Mouse (Mus musculus) heart, embryonic 14.5 days (tissue): ENCODE data around the gene Pbld1. TPM values are rescaled to one million over a fixed set of nuclear protein-coding genes. Genes with fewer than 3 reads are reported as not detected.
"Not testable (repeated sequence)": the region's sequence is repeated elsewhere in the genome, so short reads cannot be mapped to it uniquely, and the experiment has no call there.

Experiments used
- ATAC-seq: fragments of 200-750 bp; cut with Nextera tagmentation; 2 replicates; pipeline ENCODE4 v1.8.0; 2017; ENCODE audit warnings: low read depth, moderate TSS enrichment; ENCODE audit not compliant: insufficient number of reproducible peaks, insufficient read depth, low FRiP score
- H3K27ac ChIP-seq, 2 experiments: fragments of 200-500 bp in 1 of 2; fragments of 300-500 bp in 1 of 2; sonication (generic) in 1 of 2; replicated peaks in 1 of 2; 2 replicates each; pipeline ENCODE4 v1.5.1; 2012 to 2014; ENCODE audit warnings: low read depth in 2 of 2, low read length in 2 of 2, control low read depth in 1 of 2, mild to moderate bottlenecking in 1 of 2, mixed read lengths in 1 of 2; ENCODE audit not compliant: control insufficient read depth in 1 of 2, insufficient read depth in 1 of 2
- H3K27me3 ChIP-seq: fragments of 300-500 bp; sonication (generic); 2 replicates; pipeline ENCODE4 v1.6.1; 2014; ENCODE audit warnings: mild to moderate bottlenecking, low read length, control low read depth; ENCODE audit not compliant: control insufficient read depth, insufficient read depth
- H3K36me3 ChIP-seq: fragments of 300-500 bp; sonication (generic); 2 replicates; pipeline ENCODE4 v1.6.1; 2014; ENCODE audit warnings: mild to moderate bottlenecking, control low read depth, low read length, mixed read lengths; ENCODE audit not compliant: control insufficient read depth, insufficient read depth
- H3K4me1 ChIP-seq, 2 experiments: fragments of 200-500 bp in 1 of 2; fragments of 300-500 bp in 1 of 2; sonication (generic) in 1 of 2; 2 replicates each; pipeline ENCODE4 v1.6.1; 2012 to 2014; ENCODE audit warnings: low read length in 2 of 2, control low read depth in 1 of 2, mixed read lengths in 1 of 2; ENCODE audit not compliant: control insufficient read depth in 2 of 2, insufficient read depth in 2 of 2
- H3K4me2 ChIP-seq: fragments of 300-500 bp; sonication (generic); 2 replicates; pipeline ENCODE4 v1.6.1; 2014; ENCODE audit warnings: mild to moderate bottlenecking, low read length
- H3K4me3 ChIP-seq, 2 experiments: fragments of 200-500 bp in 1 of 2; fragments of 300-500 bp in 1 of 2; sonication (generic) in 1 of 2; 2 replicates each; pipeline ENCODE4 v1.5.1; 2012 to 2014; ENCODE audit warnings: low read length in 2 of 2, mild to moderate bottlenecking in 2 of 2, control low read depth in 1 of 2, low read depth in 1 of 2, moderate library complexity in 1 of 2; ENCODE audit not compliant: control insufficient read depth in 1 of 2, insufficient read depth in 1 of 2
- H3K9ac ChIP-seq: fragments of 300-500 bp; sonication (generic); 2 replicates; pipeline ENCODE4 v1.6.1; 2014; ENCODE audit warnings: mild to moderate bottlenecking, low read length
- H3K9me3 ChIP-seq: fragments of 300-500 bp; sonication (generic); 2 replicates; pipeline ENCODE4 v1.6.1; 2016; ENCODE audit warnings: low read length, control low read depth; ENCODE audit not compliant: control insufficient read depth
- WGBS: fragments of 180-500 bp; shearing (Covaris S2); extraction: QIAGEN DNeasy Blood & Tissue Kit; methylation state at CpG from one replicate; pipeline ENCODE4 v1.1.7; 2014; 5-methylcytosine and 5-hydroxymethylcytosine counted together
- polyA plus RNA-seq: library from polyadenylated mRNA; unstranded; fragments of >200 nt; fragmentation: Nextera tagmentation; extraction: Ambion mirVana; gene quantifications from 2 replicates; pipeline ENCODE4 v1.2.1, GENCODE M21; 2014

Pbld1 gene
- polyA plus RNA-seq, 1 experiment from 2014 or later: 0.68 TPM

DNA sequence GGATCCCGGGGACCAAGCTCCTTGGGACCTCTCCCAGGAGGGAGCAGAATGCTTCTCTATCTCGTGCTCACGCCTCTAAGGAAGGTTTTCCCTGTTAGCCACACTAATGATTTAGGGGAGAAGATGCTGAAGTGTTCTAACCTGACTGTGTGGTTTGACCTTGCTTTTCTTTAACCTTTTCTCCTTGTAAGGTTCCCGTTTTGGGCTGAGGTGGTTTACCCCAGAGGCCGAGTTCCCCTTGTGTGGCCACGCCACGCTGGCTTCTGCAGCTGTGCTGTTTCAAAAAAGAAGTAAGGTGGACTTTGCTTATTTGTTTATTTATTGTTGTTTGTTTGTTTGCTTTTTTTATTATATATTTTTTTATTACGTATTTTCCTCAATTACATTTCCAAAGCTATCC, 12.2 kb upstream of the Pbld1 start:
- no peak overlapping the region for H3K9ac ChIP-seq
- H3K4me1 ChIP-seq: no peaks in the 10 kb centered on the region
- H3K27me3 ChIP-seq: no peaks in the 10 kb centered on the region
- 85% methylated on average over 8 of the region's 8 CpGs for WGBS
- no peak overlapping the region for H3K27ac ChIP-seq
- H3K4me2 ChIP-seq: no peak overlapping the region
- H3K9me3 ChIP-seq: no peaks in the 10 kb centered on the region
- H3K36me3 ChIP-seq: no peaks in the 10 kb centered on the region
- no peak for ATAC-seq
- H3K4me3 ChIP-seq: no peak overlapping the region

- no peaks in the 10 kb centered on the region for H3K9me3 ChIP-seq
- H3K4me3 ChIP-seq: no peak overlapping the region
- WGBS: 65% methylated on average over 1 of the region's 2 CpGs
- no peak overlapping the region for H3K9ac ChIP-seq
- no peak overlapping the region for H3K4me2 ChIP-seq
- ATAC-seq: no peak
- no peaks in the 10 kb centered on the region for H3K36me3 ChIP-seq
- no peak overlapping the region for H3K27ac ChIP-seq
- no peaks in the 10 kb centered on the region for H3K27me3 ChIP-seq
- peaks cover 3 to 4% of the 10 kb centered on the region in 2 experiments; a peak in 2 of 4 replicates for H3K4me1 ChIP-seq
Measured at GRCm38 (mm10) chr10:63049106-63049505, 10.9 kb upstream of the Pbld1 start.

- 70% methylated on average over 7 of the region's 7 CpGs for WGBS
- Histone ChIP-seq H3K36me3 (no peaks in the 10 kb centered on the region), H3K4me1 (peaks cover 3 to 4% of the 10 kb centered on the region in 2 experiments; a peak in 2 of 4 replicates), H3K9me3 (no peaks in the 10 kb centered on the region), H3K9ac (no peak overlapping the region), H3K27me3 (no peaks in the 10 kb centered on the region), H3K4me3 (no peak overlapping the region), H3K4me2 (no peak overlapping the region), H3K27ac (no peak overlapping the region)
- no peak for ATAC-seq
Measured at GRCm38 (mm10) chr10:63051267-63051666, 8.7 kb upstream of the Pbld1 start.

- Histone ChIP-seq H3K9ac (no peak overlapping the region), H3K4me2 (no peak overlapping the region), H3K4me1 (peaks cover 3 to 4% of the 10 kb centered on the region in 2 experiments; a peak in 2 of 4 replicates), H3K36me3 (no peaks in the 10 kb centered on the region), H3K27ac (no peak overlapping the region), H3K4me3 (no peak overlapping the region), H3K9me3 (no peaks in the 10 kb centered on the region), H3K27me3 (no peaks in the 10 kb centered on the region)
- WGBS: 77% methylated on average over 6 of the region's 6 CpGs
- no peak for ATAC-seq
Measured at GRCm38 (mm10) chr10:63052011-63052410, 8.0 kb upstream of the Pbld1 start.

GRCm38 (mm10) chr10:63053007-63053406, 7.0 kb upstream of the Pbld1 start:
- WGBS: 47% methylated on average over 6 of the region's 6 CpGs
- peaks cover 3 to 4% of the 10 kb centered on the region in 2 experiments; a peak in 2 of 4 replicates for H3K4me1 ChIP-seq
- ATAC-seq: no peak
- H3K36me3 ChIP-seq: no peaks in the 10 kb centered on the region
- no peak overlapping the region for H3K4me2 ChIP-seq
- no peak overlapping the region for H3K4me3 ChIP-seq
- H3K27ac ChIP-seq: no peak overlapping the region
- H3K27me3 ChIP-seq: no peaks in the 10 kb centered on the region
- H3K9ac ChIP-seq: no peak overlapping the region
- H3K9me3 ChIP-seq: no peaks in the 10 kb centered on the region

DNA sequence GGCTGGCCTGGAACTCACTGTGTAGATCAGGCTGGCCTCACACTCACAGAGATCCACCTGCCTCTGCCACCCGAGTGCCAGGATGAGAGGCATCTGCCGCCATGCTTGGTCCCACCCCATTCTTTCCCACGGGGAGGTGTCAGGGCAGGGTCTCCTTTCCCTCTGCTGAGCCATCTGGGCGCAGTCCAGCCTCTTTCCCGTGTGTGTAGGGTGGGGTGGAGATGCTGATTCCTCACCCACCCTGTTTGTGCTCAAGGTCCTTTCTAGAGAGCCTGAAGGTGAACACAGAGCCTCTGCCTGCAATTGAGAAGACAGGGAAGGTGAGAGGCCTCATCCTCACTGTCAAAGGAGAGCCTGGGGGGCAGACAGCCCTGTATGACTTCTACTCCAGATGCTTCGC, 5.9 kb upstream of the Pbld1 start:
- 71% methylated on average over 6 of the region's 6 CpGs for WGBS
- H3K4me2 ChIP-seq, H3K27me3 ChIP-seq, H3K27ac ChIP-seq, H3K9me3 ChIP-seq, H3K36me3 ChIP-seq, H3K9ac ChIP-seq, H3K4me1 ChIP-seq, ATAC-seq, H3K4me3 ChIP-seq: not testable (repeated sequence)

DNA sequence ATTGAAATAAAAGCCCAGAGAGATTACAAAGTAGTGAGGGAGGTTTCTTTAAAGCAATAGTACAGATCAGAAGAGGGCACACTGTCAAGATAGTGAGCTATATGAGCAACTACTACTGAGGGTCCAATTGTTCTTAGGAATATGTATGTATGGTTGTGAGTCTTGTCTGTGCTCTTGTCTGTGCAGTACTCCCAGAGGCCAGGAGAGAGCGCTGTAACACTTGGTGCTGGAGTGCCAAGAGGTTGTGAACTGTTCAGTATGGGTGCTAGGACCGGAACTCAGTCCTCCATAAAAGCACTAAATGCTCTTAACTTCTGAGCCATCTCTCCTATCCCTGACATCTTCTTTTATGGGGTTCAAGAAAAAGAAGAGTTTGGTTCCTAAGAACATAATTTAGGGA, 5.4 kb upstream of the Pbld1 start:
- Histone ChIP-seq H3K4me2 (no peak overlapping the region), H3K27me3 (no peaks in the 10 kb centered on the region), H3K4me1 (peaks cover 3 to 4% of the 10 kb centered on the region in 2 experiments; a peak in 2 of 4 replicates), H3K4me3 (no peak overlapping the region), H3K36me3 (no peaks in the 10 kb centered on the region), H3K27ac (no peak overlapping the region), H3K9me3 (no peaks in the 10 kb centered on the region), H3K9ac (no peak overlapping the region)
- 70% methylated on average over 2 of the region's 2 CpGs for WGBS
- ATAC-seq: no peak

DNA sequence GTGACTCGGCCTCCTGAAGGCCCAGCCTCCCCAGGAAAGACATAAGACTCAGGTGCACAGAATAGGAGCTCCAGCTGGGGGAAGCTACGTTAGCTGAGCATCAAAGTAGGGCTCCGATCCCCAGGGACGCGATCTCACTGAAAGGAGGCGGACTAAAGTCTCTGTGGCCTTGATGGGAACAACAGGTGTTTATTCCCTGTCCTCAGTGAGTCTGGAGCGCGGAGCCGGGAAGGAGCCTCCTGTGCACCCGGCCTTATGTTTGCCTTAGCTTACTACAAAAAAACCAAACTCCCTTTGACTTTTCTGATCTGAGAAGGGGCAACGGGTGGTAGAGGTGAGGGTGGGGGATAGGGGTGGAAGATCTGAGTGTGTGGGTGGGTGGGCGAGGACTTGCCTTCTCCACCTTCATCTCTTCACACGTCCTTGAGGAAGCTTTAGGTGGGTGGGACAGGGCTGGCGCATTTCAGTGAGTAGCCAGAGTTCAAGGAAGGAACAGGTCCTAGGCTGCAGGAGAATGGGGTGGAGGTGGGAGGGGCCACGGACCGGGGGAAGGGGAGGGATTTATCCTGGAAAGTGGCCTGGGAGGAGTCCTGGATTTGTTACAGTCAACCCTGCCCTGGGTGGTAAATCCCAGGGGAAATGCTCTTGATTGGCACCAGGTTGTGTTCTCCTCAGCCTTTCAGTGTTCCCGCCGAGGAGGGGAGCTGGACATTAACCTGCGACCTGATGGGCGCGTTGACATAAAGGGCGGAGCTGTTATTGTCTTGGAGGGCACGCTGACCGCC, 2.8 kb upstream of the Pbld1 start:
- Histone ChIP-seq H3K36me3 (no peaks in the 10 kb centered on the region), H3K4me3 (no peak overlapping the region), H3K27ac (no peak overlapping the region), H3K9me3 (no peaks in the 10 kb centered on the region), H3K4me2 (peak overlapping the region; percentile 33), H3K4me1 (peaks cover 3 to 4% of the 10 kb centered on the region in 2 experiments; a peak in 2 of 4 replicates), H3K27me3 (no peaks in the 10 kb centered on the region), H3K9ac (no peak overlapping the region)
- WGBS: 36% methylated on average over 24 of the region's 24 CpGs
- no peak for ATAC-seq
